Mouse (Mus musculus) stomach, embryonic 14.5 days (tissue): ENCODE measurements around the gene Atp6v1a. TPM values are rescaled to one million over a fixed set of nuclear protein-coding genes. Genes with fewer than 3 reads are reported as not detected.

Experiments used
- ATAC-seq: fragments of 200-750 bp; cut with Nextera tagmentation; 2 replicates; pipeline ENCODE4 v1.8.0; 2017; ENCODE audit warnings: low read depth, moderate TSS enrichment; ENCODE audit not compliant: insufficient number of reproducible peaks, insufficient read depth, low FRiP score
- H3K27ac ChIP-seq: fragments of 300-500 bp; sonication (generic); 2 replicates; pipeline ENCODE4 v1.5.1; 2014; ENCODE audit warnings: mild to moderate bottlenecking, low read length, moderate library complexity, mixed read lengths
- H3K27me3 ChIP-seq: fragments of 300-500 bp; sonication (generic); 2 replicates; pipeline ENCODE4 v1.6.1; 2014; ENCODE audit warnings: low read length, control low read depth, mixed read lengths; ENCODE audit not compliant: control insufficient read depth, insufficient read depth
- H3K36me3 ChIP-seq: fragments of 300-500 bp; sonication (generic); 2 replicates; pipeline ENCODE4 v1.6.1; 2014; ENCODE audit warnings: mild to moderate bottlenecking, control low read depth, low read length, moderate library complexity, mixed read lengths; ENCODE audit not compliant: control insufficient read depth, insufficient read depth
- H3K4me1 ChIP-seq: fragments of 300-500 bp; sonication (generic); 2 replicates; pipeline ENCODE4 v1.6.1; 2014; ENCODE audit warnings: low read length, control low read depth, mixed read lengths; ENCODE audit not compliant: control insufficient read depth, insufficient read depth
- H3K4me2 ChIP-seq: fragments of 300-500 bp; sonication (generic); replicated peaks from 2 replicates; pipeline ENCODE4 v1.6.1; 2014; ENCODE audit warnings: low read depth, low read length, control low read depth
- H3K4me3 ChIP-seq: fragments of 300-500 bp; sonication (generic); 2 replicates; pipeline ENCODE4 v1.5.1; 2014; ENCODE audit warnings: low read depth, low read length, control low read depth
- H3K9ac ChIP-seq: fragments of 300-500 bp; sonication (generic); replicated peaks from 2 replicates; pipeline ENCODE4 v1.6.1; 2014; ENCODE audit warnings: low read depth, mild to moderate bottlenecking, control low read depth, low read length, moderate library complexity, mixed read lengths
- H3K9me3 ChIP-seq: fragments of 300-500 bp; sonication (generic); 2 replicates; pipeline ENCODE4 v1.6.1; 2016; ENCODE audit warnings: low read depth, low read length, control low read depth; ENCODE audit not compliant: control insufficient read depth
- WGBS: fragments of 180-500 bp; shearing (Covaris S2); extraction: QIAGEN DNeasy Blood & Tissue Kit; methylation state at CpG from one replicate; pipeline ENCODE4 v1.1.7; 2014; 5-methylcytosine and 5-hydroxymethylcytosine counted together
- polyA plus RNA-seq: library from polyadenylated mRNA; unstranded; fragments of >200 nt; fragmentation: Nextera tagmentation; extraction: Ambion mirVana; gene quantifications from 2 replicates; pipeline ENCODE4 v1.2.1, GENCODE M21; 2014

Gene Atp6v1a
- polyA plus RNA-seq, 1 experiment from 2014 or later = 62.7 TPM

- 13% methylated on average over 7 of the region's 7 CpGs for WGBS
- Histone ChIP-seq H3K9ac (peak overlapping the region; percentile 95), H3K4me1 (peaks cover 13% of the 10 kb centered on the region; the same call in 1 of the 2 replicates), H3K4me2 (peak overlapping the region; percentile 66), H3K9me3 (no peaks in the 10 kb centered on the region), H3K4me3 (peak overlapping the region; percentile 92), H3K36me3 (no peaks in the 10 kb centered on the region), H3K27me3 (no peaks in the 10 kb centered on the region), H3K27ac (peak overlapping the region; percentile 93; the same call in 1 of the 2 replicates)
- ATAC-seq = no peak
Measured at GRCm38 (mm10) chr16:44173966-44174530, 34.5 kb upstream of the Atp6v1a start.

- Histone ChIP-seq H3K27me3 (no peaks in the 10 kb centered on the region), H3K36me3 (no peaks in the 10 kb centered on the region), H3K4me2 (peak within 1 kb of the TSS; percentile 66), H3K9ac (peak within 1 kb of the TSS; percentile 95), H3K27ac (peak within 1 kb of the TSS; percentile 93), H3K9me3 (no peaks in the 10 kb centered on the region), H3K4me3 (peak within 1 kb of the TSS; percentile 92), H3K4me1 (peaks cover 13% of the 10 kb centered on the region; the same call in 1 of the 2 replicates)
- ATAC-seq = peak; percentile 64
- under 1% methylated on average over 49 of the region's 77 CpGs for WGBS
Measured at GRCm38 (mm10) chr16:44173155-44173941, 33.8 kb upstream of the Atp6v1a start, which contains the start of gene Usf3. Gene Usf3, plus strand, starts transcription at chr16:44173246.

GRCm38 (mm10) chr16:44172297-44173154 lies 33.0 kb upstream of the Atp6v1a start:
- Histone ChIP-seq H3K4me2 (peak overlapping the region; percentile 60), H3K4me1 (peaks cover 13% of the 10 kb centered on the region; the same call in 1 of the 2 replicates), H3K4me3 (peak overlapping the region; percentile 92), H3K9me3 (no peaks in the 10 kb centered on the region), H3K27ac (peak overlapping the region; percentile 91), H3K36me3 (no peaks in the 10 kb centered on the region), H3K9ac (peak overlapping the region; percentile 95), H3K27me3 (no peaks in the 10 kb centered on the region)
- ATAC-seq = peak; percentile 100
- under 1% methylated on average over 26 of the region's 26 CpGs for WGBS

DNA sequence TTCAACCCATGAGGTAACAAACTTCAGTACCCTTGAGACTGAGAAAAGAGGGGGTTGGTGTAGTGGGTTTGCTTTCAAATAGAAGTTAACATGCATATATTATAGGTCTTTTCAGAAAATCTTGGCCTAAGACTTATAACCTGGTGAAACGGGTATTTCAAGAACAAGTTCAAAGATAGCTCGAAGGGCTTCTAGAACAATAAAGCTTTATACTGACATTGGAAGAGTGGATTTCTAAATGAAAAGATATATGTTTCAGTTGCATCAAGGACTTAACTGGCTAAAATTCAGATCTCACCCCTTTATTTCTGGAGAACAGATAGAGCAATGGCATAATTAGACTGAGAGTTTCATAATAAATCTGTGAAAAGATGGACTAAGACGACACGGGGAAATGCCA lies 29.5 kb upstream of the Atp6v1a start:
- no peak overlapping the region for H3K9ac ChIP-seq
- H3K36me3 ChIP-seq = no peaks in the 10 kb centered on the region
- ATAC-seq = no peak
- H3K4me2 ChIP-seq = no peak overlapping the region
- no peak overlapping the region for H3K27ac ChIP-seq
- H3K27me3 ChIP-seq = no peaks in the 10 kb centered on the region
- H3K4me3 ChIP-seq = no peak overlapping the region
- H3K9me3 ChIP-seq = no peaks in the 10 kb centered on the region
- H3K4me1 ChIP-seq = peaks cover 2% of the 10 kb centered on the region; the same call in 1 of the 2 replicates
- WGBS = 78% methylated on average over 4 of the region's 4 CpGs

- ATAC-seq = no peak
- Histone ChIP-seq H3K27ac (no peak overlapping the region), H3K9ac (no peak overlapping the region), H3K4me1 (no peaks in the 10 kb centered on the region), H3K36me3 (no peaks in the 10 kb centered on the region; the same call in 1 of the 2 replicates), H3K4me3 (no peak overlapping the region), H3K9me3 (no peaks in the 10 kb centered on the region), H3K4me2 (no peak overlapping the region), H3K27me3 (no peaks in the 10 kb centered on the region)
- WGBS = 52% methylated on average over 3 of the region's 3 CpGs
Measured at GRCm38 (mm10) chr16:44165182-44165581, 25.7 kb upstream of the Atp6v1a start.

- H3K4me2 ChIP-seq = no peak overlapping the region
- H3K4me3 ChIP-seq = no peak overlapping the region
- no peaks in the 10 kb centered on the region for H3K4me1 ChIP-seq
- 85% methylated on average over 2 of the region's 2 CpGs for WGBS
- peaks cover 3% of the 10 kb centered on the region; the same call in 1 of the 2 replicates for H3K36me3 ChIP-seq
- H3K9ac ChIP-seq = no peak overlapping the region
- no peaks in the 10 kb centered on the region for H3K9me3 ChIP-seq
- no peak overlapping the region for H3K27ac ChIP-seq
- no peaks in the 10 kb centered on the region for H3K27me3 ChIP-seq
- no peak for ATAC-seq
Measured at GRCm38 (mm10) chr16:44163831-44164230, 24.3 kb upstream of the Atp6v1a start.

- Histone ChIP-seq H3K27ac (no peak overlapping the region), H3K4me3 (no peak overlapping the region), H3K4me2 (no peak overlapping the region), H3K9ac (no peak overlapping the region), H3K4me1 (no peaks in the 10 kb centered on the region), H3K9me3 (no peaks in the 10 kb centered on the region), H3K36me3 (peaks cover 12% of the 10 kb centered on the region; the same call in 1 of the 2 replicates), H3K27me3 (no peaks in the 10 kb centered on the region)
- no peak for ATAC-seq
- 83% methylated on average over 7 of the region's 7 CpGs for WGBS
Measured at GRCm38 (mm10) chr16:44159325-44159724, 19.8 kb upstream of the Atp6v1a start.

GRCm38 (mm10) chr16:44154497-44155057 lies 15.1 kb upstream of the Atp6v1a start:
- H3K27ac ChIP-seq = no peak overlapping the region
- H3K36me3 ChIP-seq = peaks cover 12% of the 10 kb centered on the region; the same call in 1 of the 2 replicates
- no peak overlapping the region for H3K9ac ChIP-seq
- H3K4me3 ChIP-seq = no peak overlapping the region
- no peak for ATAC-seq
- WGBS = 67% methylated on average over 6 of the region's 6 CpGs
- no peaks in the 10 kb centered on the region for H3K27me3 ChIP-seq
- H3K4me2 ChIP-seq = no peak overlapping the region
- H3K9me3 ChIP-seq = no peaks in the 10 kb centered on the region
- H3K4me1 ChIP-seq = no peaks in the 10 kb centered on the region
